Mouse (Mus musculus) layer of hippocampus, adult 2 months (tissue): ENCODE results near the gene Ccdc85c. TPM values are rescaled to one million over a fixed set of nuclear protein-coding genes. Genes with fewer than 3 reads are reported as not detected.

ENCODE experiments used
- DNase-seq, 2 experiments: peaks; one replicate each; pipeline ENCODE4 v3.0.0; 2022; ENCODE audit warnings: low spot score in 2 of 2
- H3K27ac ChIP-seq: fragments of 200-600 bp; 2 replicates; pipeline ENCODE4 v1.8.1; 2022
- H3K4me3 ChIP-seq: fragments of 200-600 bp; 2 replicates; pipeline ENCODE4 v1.8.1; 2022; ENCODE audit warnings: mild to moderate bottlenecking
- CTCF ChIP-seq: fragments of 200-600 bp; conservative IDR thresholded peaks from 2 replicates; pipeline ENCODE4 v1.8.1; 2022; ENCODE audit warnings: antibody characterized with exemption, mild to moderate bottlenecking, moderate library complexity
- total RNA-seq, 2 experiments: library from RNA; stranded (reverse); gene quantifications; 2 replicates each; pipeline ENCODE4 v1.2.3; 2021

The Ccdc85c gene
- total RNA-seq, 2 experiments from 2014 or later, result 68.4 to 68.5 TPM

- Histone ChIP-seq H3K27ac (no peak overlapping the region), H3K4me3 (no peak overlapping the region)
- TF ChIP-seq CTCF, result no peak
- DNase-seq, result no peak
Measured at GRCm38 (mm10) chr12:108287011-108287410, 11.8 kb upstream of the Ccdc85c start.

GRCm38 (mm10) chr12:108286381-108286780 is 11.2 kb upstream of the Ccdc85c start:
- H3K4me3 ChIP-seq, result no peak overlapping the region
- no peak overlapping the region for H3K27ac ChIP-seq
- DNase-seq, result no peak
- no peak for TF ChIP-seq CTCF

GRCm38 (mm10) chr12:108285225-108286011 is 10.2 kb upstream of the Ccdc85c start:
- no peak for DNase-seq
- Histone ChIP-seq H3K27ac (no peak overlapping the region), H3K4me3 (no peak overlapping the region)
- TF ChIP-seq CTCF, result no peak

DNA sequence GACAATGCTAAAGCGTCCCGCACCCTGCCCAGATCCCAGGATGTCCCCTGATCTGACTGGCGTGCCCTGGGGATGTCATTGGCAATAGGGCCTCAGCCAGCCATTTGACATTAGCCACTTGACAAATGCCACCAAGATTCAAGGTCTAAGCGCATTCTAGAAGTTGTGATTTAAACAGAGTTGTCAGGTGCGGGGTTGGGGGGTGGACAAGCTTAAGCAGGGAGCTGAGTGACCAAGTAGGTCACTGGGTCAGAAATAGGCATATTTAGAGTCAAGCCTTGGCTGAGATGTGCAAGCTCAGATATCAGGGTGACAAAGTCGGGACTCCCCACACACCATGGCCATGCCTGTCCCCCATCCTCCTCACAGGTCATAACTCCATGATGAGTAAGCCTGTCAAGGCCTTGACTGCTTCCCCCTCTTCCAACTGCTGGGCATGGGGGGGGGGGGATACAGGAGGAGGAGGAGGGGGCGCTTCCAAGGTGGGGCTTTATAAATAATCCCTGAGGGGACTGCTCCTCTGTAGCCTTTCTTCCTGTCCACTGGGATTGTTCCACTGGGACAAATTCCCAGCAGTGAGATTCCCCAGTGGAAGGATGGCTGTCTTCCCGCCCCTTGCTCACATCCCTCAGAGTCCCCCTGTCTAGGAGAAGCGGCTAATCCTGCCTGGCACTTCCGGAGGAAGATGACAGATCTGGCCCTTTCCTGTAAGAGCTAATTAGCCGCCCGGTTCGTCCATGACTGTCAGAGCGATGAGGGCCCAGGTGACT is 9.4 kb upstream of the Ccdc85c start:
- no peak for DNase-seq
- no peak overlapping the region for H3K27ac ChIP-seq
- no peak for TF ChIP-seq CTCF
- H3K4me3 ChIP-seq, result no peak overlapping the region

DNA sequence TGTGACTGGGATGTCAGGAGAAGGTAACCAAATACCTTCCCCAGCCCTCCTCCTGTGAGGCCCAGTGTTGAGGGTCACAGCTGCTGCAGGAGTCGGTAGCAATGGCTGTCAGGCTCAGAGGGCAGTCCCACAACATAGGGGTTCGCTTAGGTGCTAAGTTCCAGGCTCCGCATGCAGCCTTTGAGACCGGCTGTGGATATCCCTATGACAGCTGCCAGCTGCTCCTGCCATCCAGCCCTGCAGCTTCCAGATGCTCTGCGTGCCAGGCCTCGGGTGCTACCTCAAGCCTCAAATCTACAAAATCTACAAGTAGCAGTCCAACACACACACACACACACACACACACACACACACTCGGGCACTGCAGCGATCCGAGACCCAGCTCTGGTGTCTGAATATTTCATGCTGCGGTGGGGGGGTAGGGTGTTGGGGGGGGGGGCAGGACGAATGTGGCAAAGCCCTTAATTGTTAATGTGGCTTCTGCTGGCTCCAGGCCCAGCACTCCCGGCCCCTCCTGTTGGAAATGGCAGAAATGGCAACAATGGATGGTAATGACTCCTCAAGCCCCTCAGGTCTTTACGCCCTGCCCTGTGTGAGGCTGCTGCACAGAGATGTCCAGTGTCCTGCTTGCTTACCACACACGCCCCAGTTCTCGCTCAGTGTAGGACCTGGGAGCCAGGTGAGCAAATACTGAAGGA is 3.1 kb upstream of the Ccdc85c start:
- no peak overlapping the region for H3K4me3 ChIP-seq
- no peak for TF ChIP-seq CTCF
- no peak overlapping the region for H3K27ac ChIP-seq
- DNase-seq, result no peak

DNA sequence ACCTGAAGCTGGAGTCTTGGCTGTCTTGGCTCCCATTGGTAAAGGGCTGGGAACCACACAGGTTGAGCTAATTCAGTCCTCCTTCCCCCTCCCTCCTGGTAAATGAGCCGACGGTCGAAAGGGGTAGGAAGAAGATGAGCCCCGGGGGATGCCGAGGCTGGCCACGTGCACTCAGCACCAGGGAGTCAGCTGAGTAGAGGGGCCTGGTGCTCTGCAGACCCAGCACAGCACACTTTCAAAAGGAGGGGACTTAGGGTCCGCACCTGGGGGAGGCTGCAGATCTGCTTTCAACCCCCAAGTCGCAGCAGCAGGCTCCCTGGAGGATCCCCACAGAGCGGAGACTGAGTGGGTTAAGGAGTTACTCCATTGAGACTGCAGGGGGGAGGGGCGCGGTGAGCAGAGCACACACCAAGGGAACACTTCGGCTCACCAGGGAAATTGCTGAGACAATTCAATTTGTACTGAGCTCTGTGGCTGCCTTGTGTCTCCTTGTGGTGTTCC is 2.2 kb upstream of the Ccdc85c start:
- Histone ChIP-seq H3K4me3 (no peak overlapping the region; the same call in 1 of the 2 replicates), H3K27ac (no peak overlapping the region)
- TF ChIP-seq CTCF, result peak; percentile 32
- DNase-seq, result no peak

GRCm38 (mm10) chr12:108275920-108276822 is 946 bp upstream of the Ccdc85c start:
- no peak for TF ChIP-seq CTCF

GRCm38 (mm10) chr12:108275508-108275890 is 274 bp upstream of the Ccdc85c start:
- peak overlapping the region; percentile 90 for H3K4me3 ChIP-seq
- peak; percentile 97 to 99 for DNase-seq
- peak overlapping the region; percentile 93 for H3K27ac ChIP-seq
- TF ChIP-seq CTCF, result no peak

More at GRCm38 (mm10) chr12:108275920-108276822, 946 bp upstream of the Ccdc85c start:
- peak in 1 of 2 experiments; percentile 50 for DNase-seq
- Histone ChIP-seq H3K27ac (peak overlapping the region; percentile 93), H3K4me3 (peak overlapping the region; percentile 90)

GRCm38 (mm10) chr12:108274313-108274595 is 971 bp downstream of the Ccdc85c start:
- TF ChIP-seq CTCF, result no peak
- Histone ChIP-seq H3K27ac (no peak overlapping the region; the same call in 1 of the 2 replicates), H3K4me3 (peak overlapping the region; percentile 90)
- DNase-seq, result no peak

DNA sequence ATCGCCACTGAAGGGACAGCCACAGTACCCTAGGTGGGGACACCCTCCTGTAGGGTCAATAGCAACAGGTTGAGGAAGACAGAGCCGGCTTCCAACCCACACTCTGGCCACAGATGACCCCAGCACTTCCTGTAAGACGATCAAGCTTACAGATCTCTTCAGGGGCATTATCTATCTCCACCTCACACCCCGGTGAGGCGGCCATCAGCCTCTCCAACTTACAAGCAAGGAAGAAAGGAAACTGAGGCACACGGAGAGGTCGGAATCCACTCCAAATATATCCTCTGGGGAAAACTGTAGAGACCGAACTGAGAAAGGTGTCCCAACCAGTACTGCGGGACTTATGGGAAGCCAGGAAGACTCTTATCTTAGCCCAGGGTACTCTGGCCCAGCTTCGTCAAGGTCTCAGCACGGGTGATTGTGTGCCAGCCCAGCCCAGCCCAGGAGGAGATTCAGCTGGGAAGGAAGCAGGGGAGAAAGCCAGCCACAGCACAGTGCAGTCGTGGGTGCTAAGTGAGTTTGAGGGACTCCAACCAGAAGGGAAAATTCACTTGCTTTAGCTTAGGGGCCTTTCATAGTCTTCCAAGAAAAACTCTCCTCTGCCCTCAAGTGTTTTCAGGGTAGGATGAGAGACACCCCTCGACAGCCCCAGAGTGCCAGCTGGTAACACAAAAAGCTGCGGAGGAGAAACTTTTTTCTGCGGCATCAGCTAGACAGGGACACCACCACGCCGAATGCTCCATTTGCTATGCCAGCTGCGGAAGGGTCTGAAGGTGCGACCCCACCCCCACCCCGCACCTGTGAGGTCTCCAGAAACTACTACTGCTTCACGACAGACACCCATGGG is 1.5 kb downstream of the Ccdc85c start:
- DNase-seq, result no peak
- no peak for TF ChIP-seq CTCF
- Histone ChIP-seq H3K4me3 (peak overlapping the region; percentile 90), H3K27ac (peak overlapping the region; percentile 54; the same call in 1 of the 2 replicates)

- no peak for DNase-seq
- TF ChIP-seq CTCF, result no peak
- Histone ChIP-seq H3K27ac (peak overlapping the region; percentile 69; the same call in 1 of the 2 replicates), H3K4me3 (peak overlapping the region; percentile 30; the same call in 1 of the 2 replicates)
Measured at GRCm38 (mm10) chr12:108272143-108272635, 3.0 kb downstream of the Ccdc85c start.
